Mouse (Mus musculus): ENCODE measurements at regions not wholly inside any gene's neighbourhood (a gene's known extent, or its start where the extent isn't known, plus 50 kb on each side); places are given as distances from the start of the nearest gene placed in this dataset.

DNA sequence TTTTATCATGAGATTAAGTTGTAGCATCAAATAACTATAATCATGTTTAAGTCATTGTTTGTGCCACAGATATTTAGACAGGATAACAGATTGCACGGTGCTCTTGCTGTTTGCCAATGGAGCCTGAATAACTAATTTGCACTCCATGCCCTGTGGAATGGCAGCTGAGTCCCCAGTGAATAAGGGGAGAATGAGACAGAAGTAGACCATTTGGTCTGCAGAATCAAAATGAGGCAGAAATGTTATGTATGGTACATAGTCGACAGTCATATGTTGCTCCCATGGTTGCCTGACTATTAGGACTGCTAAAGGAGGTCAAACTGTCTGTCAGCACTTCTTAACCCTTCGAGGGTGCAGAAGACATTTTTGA lies 152.9 kb upstream of the Prr30 start:
- Histone ChIP-seq H3K4me1 (replicated peaks; ENCODE audit: control insufficient read depth, insufficient read depth, low read length) (no peaks in the 10 kb centered on the region), H3K9me3 (ENCODE audit: control insufficient read depth, low read length) (no peaks in the 10 kb centered on the region), H3K27me3 (ENCODE audit: control insufficient read depth, insufficient read depth, low read depth, low read length) (no peaks in the 10 kb centered on the region), H3K4me3 (ENCODE audit: low read length) (no peak overlapping the region), H3K9ac (ENCODE audit: low read length) (no peak overlapping the region), H3K4me2 (ENCODE audit: low read depth, low read length) (no peak overlapping the region), H3K36me3 (ENCODE audit: control insufficient read depth, insufficient read depth, low read length) (no peaks in the 10 kb centered on the region), H3K27ac (ENCODE audit: low read length) (no peak overlapping the region)
- 46% methylated on average over 3 of the region's 3 CpGs for WGBS
- no peak for ATAC-seq (ENCODE audit: low read depth)

DNA sequence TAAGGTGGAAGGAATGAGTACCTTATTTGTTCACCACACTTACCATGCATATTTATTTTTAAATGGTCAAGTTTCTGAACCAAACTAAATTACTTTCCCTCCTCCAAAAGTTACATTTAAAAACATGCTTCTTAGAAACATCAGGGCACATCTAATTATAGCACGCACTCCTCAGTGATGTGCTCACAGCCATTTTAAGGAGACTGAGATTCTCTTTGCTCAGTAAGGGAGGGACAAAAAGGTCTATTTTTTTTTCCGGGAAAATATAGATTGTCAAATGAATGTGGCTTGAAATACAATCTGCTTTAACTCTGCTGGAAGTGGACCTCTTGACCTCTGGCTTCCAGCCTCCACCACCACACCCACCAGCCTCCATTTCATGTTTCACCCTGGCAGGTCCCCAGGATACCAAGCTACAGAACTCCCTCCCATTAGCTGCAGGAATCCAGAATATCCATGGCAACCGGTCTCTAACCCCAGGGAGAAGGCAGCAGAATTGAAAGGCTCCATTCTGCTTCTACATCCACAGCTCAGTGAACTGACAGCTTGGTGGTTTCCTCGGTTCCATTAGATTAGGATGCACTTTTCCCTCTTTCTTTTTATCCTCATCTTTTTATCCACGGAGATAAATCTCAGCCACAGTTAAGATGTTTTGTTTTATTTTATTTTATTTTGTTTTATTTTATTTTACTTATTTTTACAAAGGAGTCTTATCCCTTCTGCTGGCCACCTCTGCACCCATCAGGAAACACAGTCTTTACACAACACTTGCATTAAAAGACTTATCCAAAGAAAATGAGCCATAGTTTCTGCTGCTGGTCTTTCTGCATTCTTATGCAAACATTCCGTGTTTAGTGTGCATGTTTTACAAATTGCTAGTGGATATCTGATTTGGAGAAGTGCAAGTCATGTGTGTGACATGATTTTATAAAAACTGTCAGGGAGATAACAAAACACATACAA lies 152.2 kb upstream of the Prr30 start:
- 24% methylated on average over 6 of the region's 6 CpGs for WGBS
- no peaks in the 10 kb centered on the region for H3K36me3 ChIP-seq (ENCODE audit: control insufficient read depth, insufficient read depth, low read length)
- no peak overlapping the region for H3K4me3 ChIP-seq (ENCODE audit: low read length)
- no peak overlapping the region for H3K9ac ChIP-seq (ENCODE audit: low read length)
- no peak overlapping the region for H3K4me2 ChIP-seq (ENCODE audit: low read depth, low read length)
- H3K27ac ChIP-seq (ENCODE audit: low read length) = no peak overlapping the region
- peak; percentile 34; the same call in 1 of the 2 replicates for ATAC-seq (ENCODE audit: low read depth)
- no peaks in the 10 kb centered on the region for H3K4me1 ChIP-seq (replicated peaks; ENCODE audit: control insufficient read depth, insufficient read depth, low read length)
- no peaks in the 10 kb centered on the region for H3K9me3 ChIP-seq (ENCODE audit: control insufficient read depth, low read length)
- H3K27me3 ChIP-seq (ENCODE audit: control insufficient read depth, insufficient read depth, low read depth, low read length) = no peaks in the 10 kb centered on the region

DNA sequence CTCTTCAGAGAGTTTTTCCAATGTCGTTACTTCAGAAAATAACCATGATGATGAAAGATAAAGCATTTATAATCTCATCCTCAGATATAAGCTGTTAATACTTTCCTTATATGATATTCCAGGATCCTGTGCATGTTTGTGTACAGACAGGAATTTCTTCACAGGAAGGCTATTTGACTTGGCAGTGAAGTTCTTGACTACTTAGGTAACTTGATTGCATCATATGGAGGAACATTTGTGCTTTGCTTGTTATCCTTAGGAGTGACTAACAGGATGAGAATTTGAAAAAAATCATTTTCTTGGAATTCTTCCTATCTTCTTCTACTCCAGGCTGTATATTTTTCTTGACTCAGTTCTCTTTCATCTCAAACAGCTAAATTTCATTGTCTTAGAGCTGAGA lies 140.2 kb upstream of the Prr30 start:
- H3K9me3 ChIP-seq (ENCODE audit: control insufficient read depth, low read length) = no peaks in the 10 kb centered on the region
- H3K4me1 ChIP-seq (replicated peaks; ENCODE audit: control insufficient read depth, insufficient read depth, low read length) = no peaks in the 10 kb centered on the region
- H3K4me2 ChIP-seq (ENCODE audit: low read depth, low read length) = no peak overlapping the region
- no peak overlapping the region for H3K9ac ChIP-seq (ENCODE audit: low read length)
- 92% methylated on average over 1 of the region's 1 CpGs for WGBS
- H3K36me3 ChIP-seq (ENCODE audit: control insufficient read depth, insufficient read depth, low read length) = no peaks in the 10 kb centered on the region
- no peak overlapping the region for H3K4me3 ChIP-seq (ENCODE audit: low read length)
- no peak overlapping the region for H3K27ac ChIP-seq (ENCODE audit: low read length)
- ATAC-seq (ENCODE audit: low read depth) = no peak
- H3K27me3 ChIP-seq (ENCODE audit: control insufficient read depth, insufficient read depth, low read depth, low read length) = no peaks in the 10 kb centered on the region

DNA sequence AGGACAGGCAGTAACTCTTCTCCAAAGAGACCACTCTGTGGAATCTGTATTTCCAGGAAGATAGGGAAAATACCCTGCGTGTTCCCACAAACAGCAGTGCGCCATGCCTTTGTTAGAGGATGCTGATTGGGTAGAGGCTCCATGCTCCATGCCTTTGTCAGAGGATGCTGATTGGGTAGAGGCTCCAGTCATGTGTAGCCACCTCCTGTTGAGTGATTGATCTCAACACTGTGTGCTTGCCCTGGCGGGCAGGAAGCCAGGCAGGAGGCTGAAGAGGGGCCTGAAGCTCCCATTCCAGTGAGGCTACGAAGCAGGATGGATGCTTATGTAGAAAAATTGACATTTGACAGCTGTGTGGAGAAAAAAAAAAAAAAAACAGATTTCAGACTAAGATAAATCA lies 131.9 kb upstream of the Prr30 start:
- Histone ChIP-seq H3K27me3 (ENCODE audit: control insufficient read depth, insufficient read depth, low read depth, low read length) (no peaks in the 10 kb centered on the region), H3K4me3 (ENCODE audit: low read length) (no peak overlapping the region), H3K9me3 (ENCODE audit: control insufficient read depth, low read length) (no peaks in the 10 kb centered on the region), H3K27ac (ENCODE audit: low read length) (no peak overlapping the region), H3K9ac (ENCODE audit: low read length) (no peak overlapping the region), H3K4me1 (replicated peaks; ENCODE audit: control insufficient read depth, insufficient read depth, low read length) (no peaks in the 10 kb centered on the region), H3K4me2 (ENCODE audit: low read depth, low read length) (no peak overlapping the region), H3K36me3 (ENCODE audit: control insufficient read depth, insufficient read depth, low read length) (no peaks in the 10 kb centered on the region)
- no peak for ATAC-seq (ENCODE audit: low read depth)
- 54% methylated on average over 4 of the region's 4 CpGs for WGBS

GRCm38 (mm10) chr14:101327421-101327820 lies 127.3 kb upstream of the Prr30 start:
- no peak overlapping the region for H3K27ac ChIP-seq (ENCODE audit: low read length)
- no peaks in the 10 kb centered on the region for H3K9me3 ChIP-seq (ENCODE audit: control insufficient read depth, low read length)
- H3K36me3 ChIP-seq (ENCODE audit: control insufficient read depth, insufficient read depth, low read length) = no peaks in the 10 kb centered on the region
- no peak for ATAC-seq (ENCODE audit: low read depth)
- no peak overlapping the region for H3K4me2 ChIP-seq (ENCODE audit: low read depth, low read length)
- H3K4me3 ChIP-seq (ENCODE audit: low read length) = no peak overlapping the region
- 74% methylated on average over 6 of the region's 6 CpGs for WGBS
- no peaks in the 10 kb centered on the region for H3K4me1 ChIP-seq (replicated peaks; ENCODE audit: control insufficient read depth, insufficient read depth, low read length)
- H3K27me3 ChIP-seq (ENCODE audit: control insufficient read depth, insufficient read depth, low read depth, low read length) = no peaks in the 10 kb centered on the region
- H3K9ac ChIP-seq (ENCODE audit: low read length) = no peak overlapping the region

GRCm38 (mm10) chr14:101326477-101326941 lies 126.4 kb upstream of the Prr30 start:
- Histone ChIP-seq H3K27me3 (ENCODE audit: control insufficient read depth, insufficient read depth, low read depth, low read length) (no peaks in the 10 kb centered on the region), H3K4me2 (ENCODE audit: low read depth, low read length) (no peak overlapping the region), H3K27ac (ENCODE audit: low read length) (no peak overlapping the region), H3K9ac (ENCODE audit: low read length) (no peak overlapping the region), H3K36me3 (ENCODE audit: control insufficient read depth, insufficient read depth, low read length) (no peaks in the 10 kb centered on the region), H3K4me3 (ENCODE audit: low read length) (no peak overlapping the region), H3K9me3 (ENCODE audit: control insufficient read depth, low read length) (no peaks in the 10 kb centered on the region), H3K4me1 (replicated peaks; ENCODE audit: control insufficient read depth, insufficient read depth, low read length) (no peaks in the 10 kb centered on the region)
- no peak for ATAC-seq (ENCODE audit: low read depth)
- WGBS = 45% methylated on average over 12 of the region's 12 CpGs

GRCm38 (mm10) chr14:101323361-101323760 lies 123.2 kb upstream of the Prr30 start:
- ATAC-seq (ENCODE audit: low read depth) = no peak

DNA sequence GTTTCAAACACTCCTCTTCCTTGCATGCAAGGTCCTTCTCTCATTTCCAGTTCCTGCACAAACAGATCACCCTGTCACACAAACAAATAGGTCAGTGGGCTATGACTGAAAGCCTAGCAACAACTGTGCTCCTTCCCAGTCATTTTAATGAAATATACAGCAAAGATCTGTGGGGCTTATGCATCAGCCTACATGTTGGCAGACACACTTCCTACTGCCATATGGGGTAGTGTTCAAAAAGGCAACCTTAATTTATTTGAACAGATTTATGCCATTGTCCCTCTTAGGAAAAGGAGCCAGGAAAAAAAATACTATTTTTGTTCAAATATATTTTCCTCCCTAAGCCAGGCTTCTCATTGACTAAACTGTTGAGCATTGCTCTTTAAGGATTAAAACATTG lies 107.8 kb upstream of the Prr30 start:
- ATAC-seq (ENCODE audit: low read depth) = no peak
- H3K36me3 ChIP-seq (ENCODE audit: control insufficient read depth, insufficient read depth, low read length) = no peaks in the 10 kb centered on the region
- no peak overlapping the region for H3K4me3 ChIP-seq (ENCODE audit: low read length)
- no peak overlapping the region for H3K27ac ChIP-seq (ENCODE audit: low read length)
- H3K27me3 ChIP-seq (ENCODE audit: control insufficient read depth, insufficient read depth, low read depth, low read length) = no peaks in the 10 kb centered on the region
- no peak overlapping the region for H3K4me2 ChIP-seq (ENCODE audit: low read depth, low read length)
- H3K4me1 ChIP-seq (replicated peaks; ENCODE audit: control insufficient read depth, insufficient read depth, low read length) = no peaks in the 10 kb centered on the region; the same call in 1 of the 2 replicates
- no peak overlapping the region for H3K9ac ChIP-seq (ENCODE audit: low read length)
- H3K9me3 ChIP-seq (ENCODE audit: control insufficient read depth, low read length) = no peaks in the 10 kb centered on the region

More at GRCm38 (mm10) chr14:101323361-101323760, 123.2 kb upstream of the Prr30 start:
- H3K9ac ChIP-seq (ENCODE audit: low read length) = no peak overlapping the region
- 79% methylated on average over 6 of the region's 6 CpGs for WGBS
- H3K4me3 ChIP-seq (ENCODE audit: low read length) = no peak overlapping the region
- no peaks in the 10 kb centered on the region for H3K36me3 ChIP-seq (ENCODE audit: control insufficient read depth, insufficient read depth, low read length)
- no peak overlapping the region for H3K27ac ChIP-seq (ENCODE audit: low read length)
- H3K27me3 ChIP-seq (ENCODE audit: control insufficient read depth, insufficient read depth, low read depth, low read length) = no peaks in the 10 kb centered on the region
- no peaks in the 10 kb centered on the region for H3K9me3 ChIP-seq (ENCODE audit: control insufficient read depth, low read length)
- no peaks in the 10 kb centered on the region for H3K4me1 ChIP-seq (replicated peaks; ENCODE audit: control insufficient read depth, insufficient read depth, low read length)
- H3K4me2 ChIP-seq (ENCODE audit: low read depth, low read length) = no peak overlapping the region

DNA sequence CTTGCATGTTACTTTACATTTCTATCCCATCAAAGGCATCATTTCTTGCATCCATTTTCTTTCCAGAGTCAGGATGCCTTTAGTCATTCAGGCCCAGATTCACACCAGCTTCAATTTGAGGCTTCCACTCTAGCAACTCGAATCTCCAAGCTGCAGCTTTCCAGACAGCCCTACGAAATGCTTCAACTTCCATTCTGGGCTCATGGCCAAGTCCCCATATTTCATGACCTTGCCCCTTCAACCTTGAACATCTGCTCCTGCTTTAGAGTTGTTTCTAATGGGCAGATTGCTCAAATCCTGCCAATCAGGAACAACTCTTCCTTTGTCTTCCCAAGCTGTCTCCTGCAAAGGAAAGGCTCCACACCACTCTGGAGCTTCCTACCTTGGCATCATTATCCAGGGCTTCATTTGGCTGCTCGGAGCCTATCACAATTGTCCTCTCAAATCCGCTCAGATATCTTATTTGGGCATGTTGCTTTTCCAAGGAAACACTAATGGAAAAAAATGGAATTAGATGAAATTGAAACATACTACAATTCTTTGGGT lies 104.4 kb upstream of the Prr30 start:
- no peak overlapping the region for H3K27ac ChIP-seq (ENCODE audit: low read length)
- no peak overlapping the region for H3K9ac ChIP-seq (ENCODE audit: low read length)
- no peak overlapping the region for H3K4me2 ChIP-seq (ENCODE audit: low read depth, low read length)
- no peaks in the 10 kb centered on the region for H3K27me3 ChIP-seq (ENCODE audit: control insufficient read depth, insufficient read depth, low read depth, low read length)
- H3K36me3 ChIP-seq (ENCODE audit: control insufficient read depth, insufficient read depth, low read length) = no peaks in the 10 kb centered on the region
- 38% methylated on average over 4 of the region's 4 CpGs for WGBS
- H3K4me1 ChIP-seq (replicated peaks; ENCODE audit: control insufficient read depth, insufficient read depth, low read length) = no peaks in the 10 kb centered on the region; the same call in 1 of the 2 replicates
- no peak overlapping the region for H3K4me3 ChIP-seq (ENCODE audit: low read length)
- peak; percentile 80; the same call in 1 of the 2 replicates for ATAC-seq (ENCODE audit: low read depth)
- no peaks in the 10 kb centered on the region for H3K9me3 ChIP-seq (ENCODE audit: control insufficient read depth, low read length)

Measured in lung, embryonic 16.5 days (tissue).